Mouse (Mus musculus) CH12.LX (cell line): ENCODE results near the gene Hipk2. TPM values are rescaled to one million over a fixed set of nuclear protein-coding genes. Genes with fewer than 3 reads are reported as not detected.
A peak's percentile ranks its signal among the peaks of the same experiment; 100 is the strongest.

Source experiments
- DNase-seq: peaks from one replicate; pipeline ENCODE4 v3.0.0-alpha.2; 2013; ENCODE audit errors: extremely low read depth
- H3K27ac ChIP-seq: 2 replicates; pipeline ENCODE4 v1.5.1; 2012; ENCODE audit warnings: low read depth, mild to moderate bottlenecking, control low read depth, moderate library complexity; ENCODE audit not compliant: insufficient read depth
- H3K27me3 ChIP-seq: replicated peaks from 2 replicates; pipeline ENCODE3; 2012; ENCODE audit warnings: inconsistent platforms
- H3K36me3 ChIP-seq, 2 experiments: replicated peaks in 1 of 2; 2 replicates each; pipeline versions ENCODE3 to v1.6.1; 2012; ENCODE audit warnings: inconsistent platforms in 1 of 2, low read length in 1 of 2, mild to moderate bottlenecking in 1 of 2, mixed read lengths in 1 of 2, moderate library complexity in 1 of 2; ENCODE audit not compliant: control insufficient read depth in 1 of 2, insufficient read depth in 1 of 2
- H3K4me1 ChIP-seq, 2 experiments: 2 replicates each; pipeline ENCODE4 v1.6.1; 2012; ENCODE audit warnings: inconsistent platforms in 1 of 2, moderate library complexity in 1 of 2; ENCODE audit not compliant: insufficient read depth in 2 of 2, control insufficient read depth in 1 of 2
- H3K4me2 ChIP-seq: 2 replicates; pipeline ENCODE4 v1.6.1; 2012; ENCODE audit warnings: low read depth, mild to moderate bottlenecking, control low read depth; ENCODE audit not compliant: poor library complexity, insufficient read depth, severe bottlenecking
- H3K4me3 ChIP-seq, 3 experiments: fragments of 150-350 bp in 1 of 3; sonication (generic) in 1 of 3; replicated peaks in 1 of 3; 2 replicates each; pipeline versions ENCODE3 to v1.5.1; 2011 to 2012; ENCODE audit warnings: low read depth in 2 of 3, low read length in 2 of 3, mild to moderate bottlenecking in 2 of 3, moderate library complexity in 2 of 3, control low read depth in 1 of 3, improper control_type of control experiment in 1 of 3, inconsistent platforms in 1 of 3, mixed read lengths in 1 of 3; ENCODE audit not compliant: poor library complexity in 1 of 3
- H3K79me2 ChIP-seq: replicated peaks from 2 replicates; pipeline ENCODE4 v1.6.1; 2012; ENCODE audit warnings: mild to moderate bottlenecking, moderate library complexity; ENCODE audit not compliant: control insufficient read depth, poor library complexity, insufficient read depth, severe bottlenecking; ENCODE audit errors: extremely low read depth
- H3K9ac ChIP-seq: 2 replicates; pipeline ENCODE4 v1.6.1; 2012; ENCODE audit warnings: low read depth, mild to moderate bottlenecking, control low read depth, moderate library complexity; ENCODE audit not compliant: insufficient read depth
- H3K9me3 ChIP-seq: replicated peaks from 2 replicates; pipeline ENCODE3; 2012; ENCODE audit warnings: low read length, inconsistent platforms, mixed read lengths
- CTCF ChIP-seq, 2 experiments: IDR thresholded peaks in 1 of 2; conservative IDR thresholded peaks in 1 of 2; 2 replicates each; pipeline ENCODE4 v1.5.1; 2011 to 2012; ENCODE audit warnings: low read depth in 2 of 2, low read length in 2 of 2, improper control_type of control experiment in 1 of 2, inconsistent platforms in 1 of 2, mild to moderate bottlenecking in 1 of 2, moderate library complexity in 1 of 2
- ELF1 ChIP-seq: IDR thresholded peaks from 2 replicates; pipeline ENCODE4 v1.6.1; 2014; ENCODE audit warnings: low read depth, mild to moderate bottlenecking, inconsistent platforms, low read length, improper control_type of control experiment
- ETS1 ChIP-seq: conservative IDR thresholded peaks from 2 replicates; pipeline ENCODE4 v1.6.1; 2012; ENCODE audit warnings: low read depth, mild to moderate bottlenecking, inconsistent platforms, low read length, improper control_type of control experiment, moderate library complexity
- HCFC1 ChIP-seq: IDR thresholded peaks from 2 replicates; pipeline ENCODE4 v1.6.1; 2012; ENCODE audit warnings: low read depth, mild to moderate bottlenecking, inconsistent platforms, low read length, improper control_type of control experiment
- IRF4 ChIP-seq: IDR thresholded peaks from 2 replicates; pipeline ENCODE4 v1.6.1; 2014; ENCODE audit warnings: low read depth, mild to moderate bottlenecking, inconsistent platforms, low read length, improper control_type of control experiment
- JUND ChIP-seq: conservative IDR thresholded peaks from 2 replicates; pipeline ENCODE4 v1.6.1; 2011; ENCODE audit warnings: low read depth, low read length, improper control_type of control experiment
- MAFK ChIP-seq: IDR thresholded peaks from 2 replicates; pipeline ENCODE4 v1.6.1; 2011; ENCODE audit warnings: low read length, improper control_type of control experiment; ENCODE audit not compliant: insufficient replicate concordance
- MAZ ChIP-seq: IDR thresholded peaks from 2 replicates; pipeline ENCODE4 v1.6.1; 2012; ENCODE audit warnings: low read depth, mild to moderate bottlenecking, inconsistent platforms, low read length, improper control_type of control experiment, moderate library complexity
- NRF1 ChIP-seq: IDR thresholded peaks from 2 replicates; pipeline ENCODE4 v1.6.1; 2014; ENCODE audit warnings: low read depth, mild to moderate bottlenecking, inconsistent platforms, low read length, improper control_type of control experiment, moderate library complexity
- POLR2A ChIP-seq: IDR thresholded peaks from 2 replicates; pipeline ENCODE4 v1.6.1; 2011; ENCODE audit warnings: low read depth, mild to moderate bottlenecking, improper control_type of control experiment, low read length
- SIN3A ChIP-seq: IDR thresholded peaks from 2 replicates; pipeline ENCODE4 v1.6.1; 2012; ENCODE audit warnings: low read length, improper control_type of control experiment, inconsistent platforms
- UBTF ChIP-seq: IDR thresholded peaks from 2 replicates; pipeline ENCODE4 v1.6.1; 2012; ENCODE audit warnings: low read depth, mild to moderate bottlenecking, inconsistent platforms, low read length, improper control_type of control experiment, moderate library complexity
- ZNF384 ChIP-seq: IDR thresholded peaks from 2 replicates; pipeline ENCODE4 v1.6.1; 2012; ENCODE audit warnings: low read depth, low read length, improper control_type of control experiment, inconsistent platforms
- dilution Hi-C: fragments of 300-500 bp; cut with MboI; formaldehyde crosslinking; loops from 2 replicates; pipeline ENCODE4 v1.14.3; 2020; ENCODE audit warnings: low sequenced_read_pairs; ENCODE audit not compliant: extremely low pct_unique_long_range_greater_than_20kb, extremely low pct_ligation_motif_present
- in situ Hi-C: fragments of 300-500 bp; cut with MboI; formaldehyde crosslinking; loops from 3 replicates; pipeline ENCODE4 v1.14.3; 2019; ENCODE audit warnings: low sequenced_read_pairs, low pct_ligation_motif_present, low pct_unique_long_range_greater_than_20kb, mixed read lengths
- polyA plus RNA-seq: library from polyadenylated mRNA; unstranded; fragments of >175 nt; gene quantifications from 2 replicates; pipeline ENCODE4 v1.2.1, GENCODE M21; 2012; ENCODE audit warnings: low read depth; ENCODE audit not compliant: insufficient read length
- total RNA-seq, 2 experiments: library from RNA; depleted of rRNA; stranded (reverse); fragments of 300-350 nt in 1 of 2; fragments of >200 nt in 1 of 2; gene quantifications; 2 replicates each; pipeline ENCODE4 v1.2.3; 2012 to 2014

The Hipk2 gene
- 1.8 and 2.6 TPM in 2 replicates for total RNA-seq (2012; rRNA removed)
- 1.6 and 1.8 TPM in 2 replicates for total RNA-seq (2014; rRNA removed)
- 4.2 and 5.3 TPM in 2 replicates for polyA plus RNA-seq

- H3K4me3 ChIP-seq, result peak within 1 kb of the TSS; percentile 71 to 81 (median 77)
- peaks cover 45% of the 10 kb centered on the region for H3K27me3 ChIP-seq
- DNase-seq, result peak; percentile 66
- in situ Hi-C loops, result no loop called here
- H3K27ac ChIP-seq, result no peak within 1 kb of the TSS
- no peak for TF ChIP-seq JUND
- peak; percentile 67 for TF ChIP-seq MAZ
- TF ChIP-seq POLR2A, result peak; percentile 24; the same call in 1 of the 2 replicates
- TF ChIP-seq ETS1, result no peak
- peak; percentile 32; the same call in 1 of the 2 replicates for TF ChIP-seq SIN3A
- TF ChIP-seq MAFK, result no peak
- peak; percentile 51 for TF ChIP-seq NRF1
- peak; percentile 42; the same call in 1 of the 2 replicates for TF ChIP-seq ELF1
- TF ChIP-seq HCFC1, result peak; percentile 56; the same call in 1 of the 2 replicates
- TF ChIP-seq UBTF, result peak; percentile 70; the same call in 1 of the 2 replicates
- peak; percentile 34; the same call in 1 of the 2 replicates for TF ChIP-seq IRF4
- TF ChIP-seq, all 38 proteins: peak for 8
- Histone ChIP-seq H3K9ac (peak within 1 kb of the TSS; percentile 80), H3K36me3 (no peaks in the 10 kb centered on the region), H3K4me2 (peak within 1 kb of the TSS; percentile 70), H3K4me1 (peaks cover 0 to 14% of the 10 kb centered on the region in 2 experiments; a peak in 3 of 4 replicates), H3K9me3 (peaks cover 2% of the 10 kb centered on the region), H3K79me2 (0 out of 2 replicates have a peak, but pooled peaks cover 4% of the 10 kb centered on the region)
- dilution Hi-C loops, result no loop called here
These were observed at the start of gene Hipk2 for GRCm38 (mm10) chr6:38876071-38876911. Gene Hipk2, minus strand, starts transcription at chr6:38876165.

GRCm38 (mm10) chr6:38925719-38926118, 49.8 kb upstream of the Hipk2 start:
- Histone ChIP-seq H3K27me3 (no peaks in the 10 kb centered on the region), H3K4me3 (no peak overlapping the region), H3K4me2 (no peak overlapping the region), H3K9me3 (no peaks in the 10 kb centered on the region), H3K79me2 (no peaks in the 10 kb centered on the region), H3K9ac (no peak overlapping the region), H3K27ac (no peak overlapping the region), H3K4me1 (peaks cover 3 to 23% of the 10 kb centered on the region in 2 experiments; a peak in 2 of 4 replicates), H3K36me3 (no peaks in the 10 kb centered on the region)
- in situ Hi-C loops, result loop anchor here (10.0 kb wide), 1 partner anchor 139 kb away; no protein-coding TSS in a partner anchor
- TF ChIP-seq ZNF384 (peak; percentile 60), CTCF (conservative IDR thresholded peaks at IDR 0.05 in 1 of 2, IDR thresholded peaks at IDR 0.05 in 1 of 2; ENCODE audit: low read depth in 2 of 2, low read length in 2 of 2) (peak; percentile 27 to 44; a peak in 3 of 4 replicates), MAZ (no peak)
- DNase-seq, result no peak
- dilution Hi-C loops, result no loop called here
